Mouse (Mus musculus) brain, embryonic 14.5 days (tissue): ENCODE measurements around the gene Grin2a.

Source experiments
- CTCF ChIP-seq: fragments of 200-500 bp; IDR thresholded peaks from 2 replicates; pipeline ENCODE4 v1.5.1; 2012; ENCODE audit warnings: inconsistent platforms, mild to moderate bottlenecking, moderate library complexity, borderline replicate concordance; ENCODE audit not compliant: insufficient read depth, insufficient read length; ENCODE audit errors: extremely low read depth
- POLR2A ChIP-seq: fragments of 200-500 bp; IDR thresholded peaks from 2 replicates; pipeline ENCODE4 v1.6.1; 2012; ENCODE audit warnings: mild to moderate bottlenecking, inconsistent platforms, borderline replicate concordance; ENCODE audit not compliant: poor library complexity, insufficient read depth, insufficient read length, severe bottlenecking; ENCODE audit errors: extremely low read depth

GRCm38 (mm10) chr16:9754061-9754460, 241.3 kb downstream of the Grin2a start:
- TF ChIP-seq CTCF (no peak), POLR2A (no peak)
